Mouse (Mus musculus): ENCODE measurements around the gene Sort1.

Sort1 gene

DNA sequence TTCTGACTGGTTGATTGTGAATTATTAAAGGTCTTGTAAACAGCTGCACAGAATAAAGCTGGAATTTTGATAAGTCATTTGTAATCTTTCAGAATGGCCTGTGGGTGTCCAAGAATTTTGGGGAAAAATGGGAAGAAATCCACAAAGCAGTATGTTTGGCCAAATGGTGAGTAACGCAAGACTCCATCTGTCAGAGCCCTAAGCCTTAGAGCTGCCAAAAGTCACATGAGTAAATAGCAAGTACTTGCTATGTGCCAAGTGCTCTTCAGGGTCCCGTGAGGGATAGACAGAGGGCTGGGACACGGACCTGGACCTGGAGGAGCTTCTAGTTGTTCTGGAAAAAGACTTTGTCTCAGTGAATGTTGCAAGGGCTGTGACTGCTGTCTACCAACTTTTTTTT, 44.0 kb downstream of the Sort1 start:
- DNase-seq (ENCODE audit: low spot score) = no peak

DNA sequence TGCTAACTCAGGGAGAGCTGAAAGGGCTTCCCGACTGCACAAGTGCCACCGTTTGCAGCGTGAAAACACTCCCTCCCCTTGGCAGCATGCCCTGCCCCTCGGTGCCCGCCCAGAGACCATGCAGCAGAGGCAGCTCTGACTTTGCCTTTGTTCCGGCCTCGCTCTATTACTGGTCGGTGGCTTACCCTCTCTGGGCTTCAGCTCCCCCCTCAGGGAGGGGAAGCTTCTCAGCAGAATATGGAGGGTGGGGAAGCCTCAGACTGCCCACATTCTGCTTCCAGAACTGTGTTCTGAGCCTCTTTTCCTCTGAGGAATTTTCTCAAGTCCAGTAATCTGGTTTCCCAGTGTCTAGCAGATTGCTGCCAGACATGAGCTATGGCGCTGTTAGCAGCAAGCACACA, 44.6 kb downstream of the Sort1 start:
- DNase-seq (ENCODE audit: low spot score) = no peak

DNA sequence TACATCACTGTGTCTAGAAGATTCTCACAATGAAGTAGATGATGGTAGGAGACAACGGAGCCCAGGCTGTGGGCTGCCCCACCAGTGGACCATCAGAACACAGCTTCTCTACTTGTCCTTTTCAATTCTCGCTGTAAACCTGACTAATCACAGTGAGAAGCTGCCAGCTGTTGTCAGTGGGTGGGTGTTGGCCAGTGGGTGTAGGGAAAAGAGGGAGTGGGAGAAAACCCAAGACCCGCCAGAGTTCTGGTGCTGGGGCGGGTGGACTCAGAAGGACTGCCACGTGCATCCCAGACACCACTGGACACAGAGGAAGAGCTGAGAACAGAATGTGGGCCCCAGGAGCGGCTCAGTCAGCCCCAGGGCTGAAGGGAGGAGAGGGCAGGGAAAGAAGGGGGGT, 46.9 kb downstream of the Sort1 start:
- no peak for DNase-seq (ENCODE audit: low spot score)

DNA sequence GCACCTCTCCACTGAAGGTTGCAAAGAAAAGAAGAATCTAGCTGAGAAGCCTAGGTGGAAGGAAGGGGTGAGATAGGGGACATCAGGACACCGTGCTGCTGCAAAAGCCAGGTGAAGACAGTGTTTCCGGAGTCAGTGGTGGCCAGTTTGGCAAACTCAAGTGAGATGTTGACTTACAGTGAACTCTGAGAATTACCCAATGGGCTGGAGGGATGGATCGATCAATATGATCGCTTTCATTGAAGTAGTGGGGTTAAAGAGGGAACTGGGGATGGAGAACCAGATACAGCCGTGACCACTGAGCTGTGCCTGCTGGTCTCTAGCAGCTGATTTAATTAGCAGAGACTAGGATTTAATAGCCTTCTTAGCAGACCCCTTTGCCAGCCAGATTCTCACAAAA, 53.0 kb downstream of the Sort1 start:
- DNase-seq (ENCODE audit: low spot score) = no peak

DNA sequence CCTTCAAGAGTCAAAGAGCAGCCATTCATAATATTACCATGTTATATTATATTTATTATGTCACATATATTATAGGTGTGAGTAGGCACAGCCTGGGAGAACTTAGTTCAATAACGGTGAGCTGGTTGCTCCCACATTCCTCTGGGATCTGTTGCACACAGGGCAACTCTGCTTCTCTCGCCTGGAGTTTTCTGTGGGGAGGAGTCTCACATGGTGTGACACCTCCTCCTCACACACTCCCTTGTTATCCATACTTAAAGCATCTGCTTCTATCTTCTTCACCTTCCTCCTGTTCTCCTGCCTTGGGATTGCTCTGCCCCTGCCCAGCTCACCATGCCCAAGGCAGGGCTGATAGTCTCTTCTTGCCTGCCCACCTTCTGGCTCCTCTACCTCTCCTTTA, 57.2 kb downstream of the Sort1 start:
- DNase-seq (ENCODE audit: low spot score) = no peak

DNA sequence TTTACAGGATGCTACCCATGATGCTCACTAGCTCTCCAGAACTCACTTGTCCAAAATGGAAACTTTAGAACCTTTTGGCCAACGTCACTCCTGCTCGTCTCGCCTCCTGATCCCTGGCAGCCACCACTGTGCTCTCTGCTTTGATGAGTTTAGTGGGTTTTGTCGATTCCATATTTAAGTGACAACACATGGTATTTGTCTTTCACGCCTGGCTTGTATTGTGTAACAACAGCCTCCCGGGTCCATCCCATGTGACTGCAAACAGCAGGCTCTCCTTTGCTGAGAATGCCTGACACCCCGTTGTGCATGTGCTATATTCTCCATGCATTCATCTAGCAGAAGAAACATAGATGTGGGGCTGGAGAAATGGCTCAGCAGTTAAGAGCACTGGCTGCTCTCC, 58.3 kb downstream of the Sort1 start:
- no peak for DNase-seq (ENCODE audit: low spot score)

DNA sequence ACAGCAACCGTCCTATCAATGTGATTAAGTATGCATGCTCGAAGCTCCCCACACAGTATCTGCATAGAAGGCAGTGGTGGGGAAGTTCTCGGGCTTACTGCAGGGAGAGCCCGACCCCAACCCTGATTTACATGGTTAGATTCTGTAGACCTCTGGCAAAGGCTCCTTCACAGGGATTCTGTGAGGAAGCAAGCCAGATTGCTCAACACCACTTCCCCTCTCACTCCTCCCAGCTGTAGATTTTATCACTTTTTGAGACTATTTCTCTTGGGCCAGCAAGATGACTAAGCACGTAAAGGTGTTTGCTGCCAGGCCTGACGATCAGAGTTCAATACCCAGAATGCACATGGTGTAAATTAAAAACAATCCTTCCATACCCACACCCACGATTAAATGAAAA, 62.0 kb downstream of the Sort1 start:
- no peak for DNase-seq (ENCODE audit: low spot score)

DNA sequence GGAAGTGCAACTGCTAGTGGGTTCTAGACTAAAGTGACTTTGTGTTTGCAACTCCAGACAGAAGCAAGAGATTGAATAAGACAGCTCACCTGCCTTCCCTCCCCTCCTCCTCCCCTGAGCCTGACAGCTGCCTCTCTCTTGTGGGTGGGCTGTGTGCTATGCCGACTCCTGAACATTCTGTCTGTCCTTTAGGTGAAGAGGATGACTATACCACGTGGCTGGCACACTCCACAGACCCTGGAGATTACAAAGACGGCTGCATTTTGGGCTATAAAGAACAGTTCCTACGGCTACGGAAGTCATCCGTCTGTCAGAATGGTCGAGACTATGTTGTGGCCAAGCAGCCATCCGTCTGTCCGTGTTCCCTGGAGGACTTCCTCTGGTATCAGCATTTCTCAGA, 64.5 kb downstream of the Sort1 start:
- DNase-seq (ENCODE audit: low spot score) = no peak

DNA sequence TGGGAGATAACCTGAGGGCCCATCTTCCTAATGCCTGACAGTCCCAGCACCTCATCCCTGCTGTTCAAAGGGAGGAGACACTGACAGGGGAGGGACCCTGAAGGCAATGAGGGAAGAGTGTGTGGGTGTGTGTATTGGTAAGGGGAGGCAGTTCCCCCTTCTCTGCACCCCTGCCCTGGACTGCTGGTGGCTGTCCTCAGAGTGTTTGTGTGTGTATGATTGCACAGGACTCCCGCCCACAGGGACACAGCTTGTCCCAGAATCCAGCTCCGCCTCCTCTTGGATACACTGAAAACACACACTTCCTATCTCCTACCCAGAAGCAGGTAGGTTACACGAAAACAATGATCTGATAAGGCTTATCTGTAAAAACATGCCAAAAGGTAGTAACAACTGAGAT, 71.4 kb downstream of the Sort1 start:
- DNase-seq (ENCODE audit: low spot score) = no peak

DNA sequence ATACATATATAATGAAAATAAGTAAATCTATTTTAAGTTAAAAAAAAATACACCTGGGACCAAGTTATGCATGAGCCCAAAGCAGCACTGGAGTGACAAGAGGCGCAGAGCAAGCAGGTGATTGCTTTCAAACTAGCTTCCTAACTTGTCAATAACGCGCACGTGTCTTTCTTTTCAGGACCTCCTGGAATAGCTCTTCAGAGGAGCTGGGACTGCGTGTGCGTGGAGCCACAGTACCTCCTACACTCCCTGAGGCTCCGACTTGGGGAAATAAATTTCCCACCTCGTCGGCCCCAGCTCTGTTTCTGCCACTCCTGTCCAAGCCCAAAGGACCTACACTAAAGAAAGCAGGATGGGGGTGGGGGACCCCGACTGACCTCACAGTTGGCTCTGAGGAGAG, 73.2 kb downstream of the Sort1 start:
- no peak for DNase-seq (ENCODE audit: low spot score)

DNA sequence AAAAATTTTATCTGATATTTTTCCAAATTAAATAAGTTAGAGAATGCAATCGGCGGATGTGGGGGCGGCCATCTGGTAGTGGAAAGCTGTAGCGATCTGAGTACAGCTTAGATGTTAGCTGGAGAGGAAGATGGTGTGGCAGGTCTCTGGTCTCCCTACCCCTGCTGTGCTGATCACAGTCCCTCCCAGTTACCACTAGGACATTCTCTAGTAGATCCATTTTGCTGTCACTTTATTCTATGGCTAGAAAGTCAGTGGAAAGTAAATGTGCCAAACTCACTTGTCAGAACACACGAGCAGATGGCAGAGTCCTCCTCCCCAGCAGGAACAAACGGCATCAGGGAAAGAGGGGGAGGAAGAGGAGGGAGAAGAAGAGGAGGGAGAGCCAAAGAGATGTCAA, 74.6 kb downstream of the Sort1 start:
- no peak for DNase-seq (ENCODE audit: low spot score)

DNA sequence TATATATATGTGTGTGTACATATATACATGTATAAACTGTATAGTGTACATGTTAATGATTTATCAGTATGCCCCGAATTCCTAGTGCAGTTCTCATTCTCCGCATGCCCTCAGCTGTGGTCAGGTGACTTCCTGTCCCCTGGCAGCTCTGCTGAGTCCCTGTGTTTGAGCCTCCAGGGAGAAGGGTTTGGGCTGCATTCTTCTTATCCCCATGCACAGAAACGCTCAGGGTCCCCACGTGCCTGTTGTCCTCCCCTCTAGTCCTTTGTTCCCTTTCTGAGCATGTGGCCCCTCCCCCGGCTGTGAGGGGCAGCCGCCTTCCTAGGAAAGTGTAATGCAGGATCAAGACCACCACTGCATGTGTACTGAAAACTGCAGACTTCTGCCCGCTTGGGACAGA, 77.0 kb downstream of the Sort1 start:
- peak; percentile 61 for DNase-seq (ENCODE audit: low spot score)

DNA sequence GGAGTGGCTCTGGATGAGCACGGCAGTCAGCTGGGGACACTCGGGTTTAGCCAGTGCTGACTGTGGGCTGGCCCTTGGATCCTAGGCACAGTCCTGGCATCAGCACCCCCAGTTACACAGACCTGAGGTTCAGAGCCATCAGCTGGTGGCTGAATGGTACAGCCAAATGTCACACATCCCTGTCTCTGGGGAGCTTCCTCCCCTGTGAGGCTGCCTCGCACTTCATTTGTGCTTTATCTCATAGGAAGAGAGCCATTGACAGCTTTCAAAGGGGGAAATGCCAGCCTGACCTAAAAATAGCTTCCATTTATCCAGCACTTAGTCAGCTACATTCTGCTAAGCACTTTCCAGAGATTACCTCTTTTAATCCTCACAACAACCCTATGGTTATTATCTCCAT, 79.7 kb downstream of the Sort1 start:
- no peak for DNase-seq (ENCODE audit: low spot score)

DNA sequence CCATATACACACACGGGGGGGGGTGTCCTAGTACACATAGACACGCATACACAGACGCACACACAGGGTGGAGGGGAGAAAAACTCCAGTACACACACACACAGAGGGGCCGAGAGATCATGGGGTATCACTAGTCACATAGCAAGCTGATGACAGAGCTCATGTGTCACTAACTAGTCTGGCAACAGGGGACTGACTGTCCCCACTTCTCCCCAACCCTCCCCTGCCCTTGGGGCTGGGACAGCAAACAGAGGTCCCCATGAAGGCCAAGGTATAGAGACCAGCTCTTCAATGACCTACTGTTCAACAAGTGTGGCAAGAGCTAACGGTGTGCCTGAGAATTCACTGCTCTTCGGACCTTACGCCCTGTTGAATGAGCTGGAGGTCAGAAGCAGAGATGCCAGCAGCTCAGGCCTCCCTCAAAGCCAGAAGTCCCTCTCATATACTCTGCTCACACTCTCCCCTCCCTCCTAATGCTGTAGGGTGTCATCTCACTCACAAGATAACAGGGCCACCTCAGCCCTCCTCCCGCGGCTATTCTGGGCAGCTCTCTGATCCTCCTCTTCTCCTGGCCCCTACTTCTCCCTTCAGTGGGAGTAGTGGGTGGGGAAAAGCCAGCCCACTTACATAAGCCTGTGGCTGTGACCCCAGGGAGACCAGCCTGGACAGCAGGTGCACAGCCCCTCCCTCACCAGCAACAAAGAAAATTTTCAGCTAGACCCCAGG, 80.6 kb downstream of the Sort1 start, which contains the start of gene Mybphl:
Mybphl (plus strand) TSS at position 642 of the 726 bp plus-strand sequence.
- DNase-seq (ENCODE audit: low spot score) = no peak

DNA sequence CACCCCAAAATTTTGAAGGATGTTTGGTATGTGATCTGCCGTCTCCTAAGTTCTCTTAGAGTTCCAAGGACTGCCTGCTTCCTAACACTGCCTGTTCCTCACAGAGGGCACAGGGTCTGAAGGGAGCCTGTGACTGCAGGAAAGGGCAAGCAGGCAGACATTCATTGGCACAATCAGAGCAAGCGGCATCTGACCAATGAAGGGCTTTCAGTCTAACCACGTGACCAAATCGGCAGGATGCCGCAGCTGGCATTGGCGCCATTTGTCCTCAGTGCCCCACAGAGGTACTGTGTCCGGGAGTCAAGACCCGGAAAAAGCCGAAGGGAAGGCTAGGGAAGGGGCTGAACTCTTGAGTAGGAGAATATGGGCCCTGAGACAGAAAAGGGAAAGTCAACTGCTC, 83.3 kb downstream of the Sort1 start:
- DNase-seq (ENCODE audit: low spot score) = no peak

DNA sequence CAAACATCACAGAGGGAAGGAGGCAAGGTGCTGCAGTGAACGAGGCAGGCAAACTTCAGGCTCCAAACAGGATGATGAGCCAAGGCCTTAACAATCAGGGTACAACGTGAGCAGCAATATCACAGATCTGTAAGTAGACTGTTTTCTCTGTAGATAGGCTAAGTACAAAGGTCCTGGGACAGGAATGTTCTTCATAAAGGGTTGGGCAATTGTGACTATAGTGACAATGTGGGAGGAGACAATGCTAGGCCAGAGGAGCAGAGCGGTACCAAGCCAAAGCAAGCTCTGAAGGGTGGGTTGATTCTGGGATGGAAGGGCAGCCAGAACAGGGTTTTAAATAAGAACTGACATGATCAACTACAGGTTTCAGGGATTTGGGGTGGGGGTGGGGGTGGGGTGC, 83.9 kb downstream of the Sort1 start:
- DNase-seq (ENCODE audit: low spot score) = no peak

DNA sequence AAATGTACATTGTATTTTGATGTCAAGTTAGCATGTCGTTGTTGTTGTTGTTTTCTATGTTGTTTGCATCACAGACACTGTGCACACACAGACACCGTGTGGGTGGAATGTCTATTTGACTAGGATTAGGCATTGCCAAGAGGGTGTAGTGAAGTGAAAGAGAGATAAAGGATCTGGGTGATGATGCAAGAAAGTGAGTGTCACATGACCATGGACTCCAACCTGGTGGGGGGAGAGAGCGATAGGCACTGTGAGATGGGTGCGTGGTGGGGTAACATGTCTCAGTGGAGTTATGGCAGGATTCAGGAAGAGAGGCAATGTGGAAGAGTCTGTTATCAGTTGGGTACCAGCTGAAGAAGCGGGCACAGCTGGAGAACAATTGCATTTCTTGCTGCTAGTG, 84.8 kb downstream of the Sort1 start:
- DNase-seq (ENCODE audit: low spot score) = no peak

DNA sequence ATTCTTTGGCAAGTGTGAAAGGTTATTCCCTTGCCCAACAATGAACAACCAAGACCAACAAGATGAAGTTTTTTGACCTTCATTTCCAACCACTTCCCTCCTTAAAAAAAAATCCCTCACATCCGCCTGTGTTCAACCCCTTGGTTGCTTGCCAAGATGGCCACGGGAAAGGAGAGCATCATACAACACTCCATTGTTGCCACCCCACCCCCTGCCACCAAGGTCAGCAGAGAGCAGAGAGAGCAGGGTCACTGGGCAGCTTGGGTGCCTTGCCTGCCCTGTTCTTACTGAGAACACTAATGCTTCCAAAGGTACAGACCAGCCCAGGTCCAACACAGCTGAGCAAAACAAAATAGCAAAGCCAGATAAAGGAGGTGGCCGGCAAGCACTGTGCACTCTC, 88.4 kb downstream of the Sort1 start:
- DNase-seq (ENCODE audit: low spot score) = no peak

DNA sequence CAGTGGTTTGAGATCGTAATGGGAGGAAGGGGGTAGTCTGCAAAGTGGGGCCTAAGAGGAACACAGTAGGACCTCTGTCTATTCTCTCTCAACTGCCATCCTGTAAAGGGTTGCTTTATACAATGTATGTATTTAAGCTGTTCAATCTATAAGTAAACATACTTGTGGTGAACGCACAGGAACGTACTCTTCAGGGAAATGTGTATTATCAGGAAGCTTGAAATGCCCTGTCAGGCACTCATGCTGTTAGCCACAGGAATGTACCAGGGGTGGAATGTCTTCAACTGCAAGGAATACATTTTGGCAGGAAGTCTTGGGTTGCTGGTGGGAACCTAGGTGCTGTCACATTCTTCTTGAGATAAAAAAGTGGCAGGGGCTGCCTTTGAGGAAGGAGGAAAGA, 88.8 kb downstream of the Sort1 start:
- DNase-seq (ENCODE audit: low spot score) = no peak

DNA sequence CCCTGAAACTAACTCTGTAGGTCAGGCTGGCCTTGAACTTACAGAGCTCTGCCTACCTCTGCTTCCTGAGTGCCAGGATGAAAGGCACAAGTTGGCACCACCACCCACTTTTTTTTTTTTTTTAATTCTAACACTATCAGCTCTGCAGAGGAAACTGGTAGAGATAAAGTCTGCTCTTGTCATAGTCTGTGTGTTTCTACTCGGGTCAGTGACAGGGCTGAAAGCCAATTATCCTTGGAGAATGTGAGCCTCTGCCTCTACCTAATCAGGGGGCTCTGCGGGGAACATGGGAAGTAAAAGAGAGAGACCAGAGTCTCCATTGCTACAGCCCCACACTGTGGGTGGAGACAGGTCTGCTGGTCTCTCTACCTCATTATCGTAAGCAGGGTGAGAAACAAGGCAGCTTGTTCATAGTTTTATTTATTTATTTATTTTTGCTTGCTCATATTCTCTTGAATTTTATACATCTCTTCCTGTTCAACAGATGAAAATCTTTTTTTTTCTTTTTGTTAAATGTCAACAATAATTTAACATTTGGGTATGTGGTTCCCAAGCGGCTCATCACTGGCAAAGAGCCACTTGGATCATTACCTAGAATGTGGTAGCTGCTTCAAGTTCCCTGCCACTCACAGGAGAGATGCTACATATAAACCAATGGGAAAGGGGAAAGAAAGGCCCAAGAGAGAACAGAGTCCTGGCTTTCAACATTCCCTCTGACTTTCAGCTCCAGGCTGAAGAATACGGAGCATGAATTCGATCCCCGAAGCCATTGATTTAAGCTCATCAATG, 95.2 kb downstream of the Sort1 start:
- no peak for DNase-seq (ENCODE audit: low spot score)

DNA sequence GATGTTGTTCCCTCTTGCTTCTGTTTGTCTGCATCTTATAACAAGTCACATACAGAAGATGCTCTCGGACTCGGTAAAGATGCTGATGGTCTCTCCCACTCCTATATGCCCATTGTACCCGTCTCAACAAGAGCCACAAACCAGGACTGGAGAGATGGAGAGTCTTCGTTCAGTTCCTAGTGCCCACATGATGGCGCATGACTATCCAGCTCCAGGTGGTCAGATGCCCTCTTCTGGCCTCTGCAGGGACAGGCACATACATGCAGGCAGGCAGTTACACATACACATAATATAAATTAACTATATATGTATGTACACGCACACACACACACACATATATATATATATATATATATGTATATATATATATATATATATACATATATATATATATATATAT, 96.8 kb downstream of the Sort1 start:
- no peak for DNase-seq (ENCODE audit: low spot score)

DNA sequence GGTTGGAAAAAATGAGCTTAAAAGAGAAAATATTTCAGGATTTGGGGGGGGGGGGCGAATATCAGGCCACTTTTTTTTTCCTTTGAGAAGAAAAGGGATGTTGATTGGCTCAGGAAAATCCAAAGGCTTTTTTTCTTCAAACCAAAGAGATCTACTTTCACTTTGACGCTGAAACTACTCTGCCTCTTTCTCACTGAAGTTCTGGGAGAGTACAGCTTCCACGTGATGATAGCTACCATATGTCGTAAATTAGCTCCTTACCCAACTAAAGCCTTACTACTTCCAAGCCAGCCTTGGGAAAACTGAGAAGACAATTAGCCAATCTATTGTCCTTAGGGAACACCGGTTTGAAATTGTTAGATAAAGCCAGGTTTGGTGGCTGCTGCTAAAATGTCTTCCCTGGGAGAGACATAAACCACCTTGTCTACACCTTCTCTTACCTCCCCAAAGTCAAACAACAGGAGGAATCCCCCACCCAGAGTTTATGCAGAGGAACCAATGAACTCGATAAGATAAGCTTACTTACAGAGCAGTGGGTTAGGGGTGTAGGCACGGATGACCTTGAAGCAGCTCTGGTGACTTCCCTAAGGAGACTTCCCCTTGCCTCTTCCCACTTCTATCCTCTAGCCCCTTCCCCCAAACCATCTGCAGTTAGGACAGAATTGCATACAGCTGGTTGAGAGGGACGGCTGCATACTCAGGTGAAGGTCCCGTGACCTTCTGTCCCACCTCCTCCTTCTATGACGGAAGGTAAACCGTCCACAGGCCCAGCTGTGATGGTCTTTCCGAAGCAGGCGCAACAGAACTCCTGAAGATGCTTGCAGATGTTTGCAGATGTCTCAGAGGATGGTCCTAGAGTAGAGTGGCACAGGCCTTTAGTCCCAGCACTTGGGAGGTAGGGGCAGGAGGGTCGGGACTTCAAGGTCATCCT, 98.3 kb downstream of the Sort1 start:
- no peak for DNase-seq (ENCODE audit: low spot score)

All from retina, embryonic 14.5 days (tissue).